Mouse (Mus musculus) bone marrow, adult 2 months (tissue): ENCODE data around the gene Atg2a.

Experiments used
- CTCF ChIP-seq: fragments of 200-500 bp; IDR thresholded peaks from 2 replicates; pipeline ENCODE4 v1.5.1; 2011; ENCODE audit warnings: low read length, control low read depth; ENCODE audit not compliant: control insufficient read depth, insufficient read depth
- POLR2A ChIP-seq: fragments of 200-500 bp; IDR thresholded peaks from 2 replicates; pipeline ENCODE4 v1.6.1; 2011; ENCODE audit warnings: low read depth, mild to moderate bottlenecking, control low read depth, low read length, borderline replicate concordance; ENCODE audit not compliant: control insufficient read depth

DNA sequence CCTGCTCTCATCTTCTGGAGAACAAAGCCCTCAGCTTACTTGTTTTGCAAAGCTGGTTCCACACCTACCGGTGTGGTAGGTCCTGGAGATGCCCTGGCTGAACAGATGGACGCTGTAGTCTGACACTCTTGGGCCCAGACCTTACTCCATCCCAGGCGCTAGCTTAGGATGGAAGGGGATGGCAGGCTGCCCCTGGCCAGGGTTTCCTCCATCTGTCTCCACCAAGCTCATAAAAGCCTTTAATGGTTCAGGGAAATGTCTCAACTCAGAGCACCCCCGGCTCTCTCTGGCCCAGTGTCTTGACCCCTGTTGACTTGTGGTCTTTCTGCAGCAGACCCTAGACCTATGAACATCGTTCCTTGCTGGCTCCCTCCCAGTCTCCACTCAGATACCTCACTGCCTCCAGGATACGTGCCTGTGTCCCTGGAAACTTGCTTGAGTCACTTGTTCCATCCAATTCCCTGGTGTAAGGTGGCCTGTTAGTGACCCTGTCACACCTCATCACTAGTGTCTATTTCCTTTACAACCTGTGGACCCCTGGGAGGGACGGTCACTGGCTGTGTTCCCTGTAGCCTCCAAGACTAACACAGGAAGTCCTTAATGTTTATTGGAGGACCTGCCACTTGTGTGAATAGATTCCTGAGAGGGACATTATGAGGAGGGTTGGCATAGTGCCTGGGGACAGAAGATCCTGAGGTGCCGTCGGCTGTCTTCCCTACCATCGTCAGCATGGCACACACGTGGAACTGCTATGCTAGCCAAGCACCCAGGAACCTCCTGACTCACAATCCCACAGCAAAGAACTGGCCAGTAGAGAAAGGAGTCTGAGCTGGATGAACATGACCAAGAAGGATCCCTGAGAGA is 26.1 kb downstream of the Atg2a start:
- TF ChIP-seq CTCF = 0 out of 2 replicates have a peak, but pooled peaks have one; percentile 10
- no peak for TF ChIP-seq POLR2A
